Mouse (Mus musculus): ENCODE measurements around the gene Gstt4. TPM values are rescaled to one million over a fixed set of nuclear protein-coding genes. Genes with fewer than 3 reads are reported as not detected.

Gstt4 gene
- total and polyA plus RNA-seq, 3 experiments = not detected

GRCm38 (mm10) chr10:75856155-75856907 lies 34.0 kb upstream of the Gstt4 start (continued):
- TF ChIP-seq CTCF (IDR thresholded peaks at IDR 0.05 in 2 of 3, conservative IDR thresholded peaks at IDR 0.05 in 1 of 3; ENCODE audit: control insufficient read depth in 1 of 3, insufficient read depth in 1 of 3, low read depth in 2 of 3, low read length in 3 of 3, poor library complexity in 1 of 3, severe bottlenecking in 1 of 3) = no peak

- H3K4me1 ChIP-seq (ENCODE audit: control insufficient read depth in 1 of 2, insufficient read depth in 2 of 2, low read length in 2 of 2) = peaks cover 3 to 10% of the 10 kb centered on the region in 2 experiments; a peak in 3 of 4 replicates
Measured at GRCm38 (mm10) chr10:75855416-75855981, 33.2 kb upstream of the Gstt4 start.

GRCm38 (mm10) chr10:75854791-75855190 lies 32.4 kb upstream of the Gstt4 start:
- Histone ChIP-seq H3K4me3 (ENCODE audit: control insufficient read depth in 1 of 2, insufficient read depth in 1 of 2, low read depth in 2 of 2, low read length in 2 of 2) (no peak overlapping the region), H3K36me3 (ENCODE audit: control insufficient read depth in 1 of 2, insufficient read depth in 2 of 2, low read length in 2 of 2) (peaks cover 0 to 9% of the 10 kb centered on the region in 2 experiments; a peak in 2 of 4 replicates), H3K27me3 (ENCODE audit: control insufficient read depth in 1 of 2, insufficient read depth in 2 of 2, low read length in 2 of 2) (no peaks in the 10 kb centered on the region), H3K79me2 (ENCODE audit: control insufficient read depth, insufficient read depth, low read length, poor library complexity) (peaks cover 14% of the 10 kb centered on the region), H3K9ac (ENCODE audit: control insufficient read depth, low read depth, low read length, poor library complexity, severe bottlenecking) (no peak overlapping the region), H3K9me3 (replicated peaks; ENCODE audit: insufficient read depth, low read length) (no peaks in the 10 kb centered on the region), H3K27ac (ENCODE audit: control insufficient read depth, low read depth, low read length) (no peak overlapping the region), H3K4me1 (ENCODE audit: control insufficient read depth in 1 of 2, insufficient read depth in 2 of 2, low read length in 2 of 2) (peaks cover 0 to 9% of the 10 kb centered on the region in 2 experiments; a peak in 1 of 4 replicates)
- TF ChIP-seq NRF1 (IDR thresholded peaks at IDR 0.05; ENCODE audit: insufficient read depth, low read depth, low read length, poor library complexity, severe bottlenecking) (no peak), RCOR1 (IDR thresholded peaks at IDR 0.05; ENCODE audit: low read depth, low read length) (no peak), USF1 (IDR thresholded peaks at IDR 0.05; ENCODE audit: low read depth, low read length) (no peak), ZC3H11A (IDR thresholded peaks at IDR 0.05; ENCODE audit: low read depth, low read length) (no peak), CHD2 (IDR thresholded peaks at IDR 0.05; ENCODE audit: low read length) (no peak), ZMIZ1 (IDR thresholded peaks at IDR 0.05; ENCODE audit: low read depth, low read length) (no peak), USF2 (IDR thresholded peaks at IDR 0.05; ENCODE audit: borderline replicate concordance in 1 of 2, insufficient read depth in 1 of 2, low read depth in 1 of 2, low read length in 2 of 2) (no peak), UBTF (IDR thresholded peaks at IDR 0.05; ENCODE audit: borderline replicate concordance, insufficient read depth, low read depth, low read length) (no peak), MYB (IDR thresholded peaks at IDR 0.05; ENCODE audit: low read depth, low read length) (no peak), KAT2A (conservative IDR thresholded peaks at IDR 0.05; ENCODE audit: low read depth, low read length) (no peak)
- DNase-seq (ENCODE audit: low read depth, low spot score) = no peak

More at GRCm38 (mm10) chr10:75855416-75855981, 33.2 kb upstream of the Gstt4 start:
- no peak for DNase-seq (ENCODE audit: low read depth, low spot score)
- H3K9me3 ChIP-seq (replicated peaks; ENCODE audit: insufficient read depth, low read length) = no peaks in the 10 kb centered on the region
- H3K9ac ChIP-seq (ENCODE audit: control insufficient read depth, low read depth, low read length, poor library complexity, severe bottlenecking) = no peak overlapping the region
- H3K4me3 ChIP-seq (ENCODE audit: control insufficient read depth in 1 of 2, insufficient read depth in 1 of 2, low read depth in 2 of 2, low read length in 2 of 2) = no peak overlapping the region
- H3K27ac ChIP-seq (ENCODE audit: control insufficient read depth, low read depth, low read length) = no peak overlapping the region
- peaks cover 16% of the 10 kb centered on the region for H3K79me2 ChIP-seq (ENCODE audit: control insufficient read depth, insufficient read depth, low read length, poor library complexity)
- no peaks in the 10 kb centered on the region for H3K27me3 ChIP-seq (ENCODE audit: control insufficient read depth in 1 of 2, insufficient read depth in 2 of 2, low read length in 2 of 2)
- peaks cover 0 to 10% of the 10 kb centered on the region in 2 experiments; a peak in 2 of 4 replicates for H3K36me3 ChIP-seq (ENCODE audit: control insufficient read depth in 1 of 2, insufficient read depth in 2 of 2, low read length in 2 of 2)
- TF ChIP-seq MXI1 (IDR thresholded peaks at IDR 0.05; ENCODE audit: low read depth, low read length) (no peak), MAFK (IDR thresholded peaks at IDR 0.05; ENCODE audit: borderline replicate concordance, low read depth, low read length) (no peak), GATA1 (IDR thresholded peaks at IDR 0.05; ENCODE audit: low read depth, low read length) (no peak), CHD2 (IDR thresholded peaks at IDR 0.05; ENCODE audit: low read length) (no peak), POLR2AphosphoS5 (IDR thresholded peaks at IDR 0.05; ENCODE audit: borderline replicate concordance, low read depth, low read length) (no peak), BHLHE40 (IDR thresholded peaks at IDR 0.05; ENCODE audit: borderline replicate concordance, low read depth, low read length) (no peak), CHD1 (IDR thresholded peaks at IDR 0.05; ENCODE audit: low read depth, low read length) (no peak), ZC3H11A (IDR thresholded peaks at IDR 0.05; ENCODE audit: low read depth, low read length) (no peak)
